Mouse (Mus musculus) lung, embryonic 16.5 days (tissue): ENCODE results near the gene Lman2l. TPM values are rescaled to one million over a fixed set of nuclear protein-coding genes. Genes with fewer than 3 reads are reported as not detected.

Experiments
- ATAC-seq: fragments of 200-750 bp; cut with Nextera tagmentation; 2 replicates; pipeline ENCODE4 v1.8.0; 2017; ENCODE audit warnings: low read depth, mild to moderate bottlenecking, moderate library complexity
- H3K27ac ChIP-seq: fragments of 300-500 bp; sonication (generic); 2 replicates; pipeline ENCODE4 v1.5.1; 2014; ENCODE audit warnings: mild to moderate bottlenecking, control low read depth, low read length
- H3K27me3 ChIP-seq: fragments of 300-500 bp; sonication (generic); 2 replicates; pipeline ENCODE4 v1.6.1; 2014; ENCODE audit warnings: low read depth, low read length, mixed read lengths; ENCODE audit not compliant: control insufficient read depth, insufficient read depth
- H3K36me3 ChIP-seq: fragments of 300-500 bp; sonication (generic); 2 replicates; pipeline ENCODE4 v1.6.1; 2014; ENCODE audit warnings: low read length; ENCODE audit not compliant: control insufficient read depth, insufficient read depth
- H3K4me1 ChIP-seq: fragments of 300-500 bp; sonication (generic); replicated peaks from 2 replicates; pipeline ENCODE4 v1.6.1; 2014; ENCODE audit warnings: low read length, mixed read lengths; ENCODE audit not compliant: control insufficient read depth, insufficient read depth
- H3K4me2 ChIP-seq: fragments of 300-500 bp; sonication (generic); 2 replicates; pipeline ENCODE4 v1.6.1; 2014; ENCODE audit warnings: low read depth, low read length, control low read depth
- H3K4me3 ChIP-seq: fragments of 300-500 bp; sonication (generic); 2 replicates; pipeline ENCODE4 v1.5.1; 2014; ENCODE audit warnings: mild to moderate bottlenecking, low read length, control low read depth
- H3K9ac ChIP-seq: fragments of 300-500 bp; sonication (generic); 2 replicates; pipeline ENCODE4 v1.6.1; 2014; ENCODE audit warnings: low read length, control low read depth
- H3K9me3 ChIP-seq: fragments of 300-500 bp; sonication (generic); 2 replicates; pipeline ENCODE4 v1.6.1; 2016; ENCODE audit warnings: low read length; ENCODE audit not compliant: control insufficient read depth
- WGBS: fragments of 180-500 bp; shearing (Covaris S2); extraction: QIAGEN DNeasy Blood & Tissue Kit; methylation state at CpG from one replicate; pipeline ENCODE4 v1.1.7; 2014; 5-methylcytosine and 5-hydroxymethylcytosine counted together
- polyA plus RNA-seq: library from polyadenylated mRNA; unstranded; fragments of >200 nt; fragmentation: Nextera tagmentation; extraction: Ambion mirVana; gene quantifications from 2 replicates; pipeline ENCODE4 v1.2.1, GENCODE M21; 2015

The Lman2l gene
- polyA plus RNA-seq, 1 experiment from 2014 or later = 48.5 TPM

DNA sequence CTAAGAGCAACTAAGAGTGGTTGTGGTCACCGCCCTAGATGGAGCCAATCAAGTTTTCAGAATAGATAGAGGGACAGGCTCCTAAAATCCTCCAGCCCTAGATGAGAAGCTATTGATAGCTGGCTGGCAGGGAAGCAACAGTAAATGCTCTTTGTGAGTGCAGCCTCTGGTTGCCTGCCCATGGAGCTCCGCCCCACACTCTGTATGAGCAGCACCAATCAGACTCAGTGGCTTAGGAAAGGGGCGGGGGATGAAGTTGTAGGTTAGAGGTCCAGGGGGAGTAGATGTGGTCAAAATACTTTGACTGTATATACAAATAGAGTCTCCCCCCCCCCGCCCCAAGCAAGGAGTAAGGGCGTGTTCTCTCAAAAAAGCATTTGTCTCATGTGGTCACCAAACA lies 22.4 kb upstream of the Lman2l start:
- 0 out of 2 replicates have a peak, but pooled peaks cover 1% of the 10 kb centered on the region for H3K4me1 ChIP-seq
- no peak overlapping the region for H3K4me2 ChIP-seq
- no peak overlapping the region for H3K9ac ChIP-seq
- no peak overlapping the region for H3K27ac ChIP-seq
- no peak overlapping the region for H3K4me3 ChIP-seq
- H3K9me3 ChIP-seq = no peaks in the 10 kb centered on the region
- no peaks in the 10 kb centered on the region for H3K27me3 ChIP-seq
- H3K36me3 ChIP-seq = no peaks in the 10 kb centered on the region
- 52% methylated on average over 5 of the region's 5 CpGs for WGBS
- ATAC-seq = no peak

DNA sequence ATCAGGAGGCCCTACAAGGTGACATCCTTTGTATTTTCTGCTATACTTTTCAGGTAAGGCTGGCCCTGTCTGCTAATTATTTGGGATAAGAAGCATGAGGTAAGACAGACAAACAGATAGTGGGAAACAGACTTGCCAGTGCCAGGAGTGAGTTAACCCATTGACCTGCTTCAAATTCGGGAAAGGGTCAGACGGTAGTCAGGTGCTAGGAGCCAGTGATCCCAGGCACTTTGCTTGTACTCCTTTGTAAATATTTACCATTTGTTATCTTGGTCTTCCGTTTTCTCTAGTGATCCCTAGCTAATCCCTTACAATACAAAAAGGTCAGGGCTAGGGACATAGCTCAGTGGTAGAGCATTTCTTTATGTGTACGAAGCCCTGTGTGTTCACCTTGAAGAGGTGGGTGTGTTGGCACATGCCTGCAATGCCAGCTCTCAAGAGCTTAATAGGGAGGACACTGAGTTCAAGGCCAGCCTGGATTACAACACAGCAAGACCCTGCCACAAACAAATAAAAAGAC lies 20.6 kb upstream of the Lman2l start:
- WGBS = 23% methylated on average over 4 of the region's 4 CpGs
- Histone ChIP-seq H3K27ac (no peak overlapping the region), H3K4me2 (no peak overlapping the region)

DNA sequence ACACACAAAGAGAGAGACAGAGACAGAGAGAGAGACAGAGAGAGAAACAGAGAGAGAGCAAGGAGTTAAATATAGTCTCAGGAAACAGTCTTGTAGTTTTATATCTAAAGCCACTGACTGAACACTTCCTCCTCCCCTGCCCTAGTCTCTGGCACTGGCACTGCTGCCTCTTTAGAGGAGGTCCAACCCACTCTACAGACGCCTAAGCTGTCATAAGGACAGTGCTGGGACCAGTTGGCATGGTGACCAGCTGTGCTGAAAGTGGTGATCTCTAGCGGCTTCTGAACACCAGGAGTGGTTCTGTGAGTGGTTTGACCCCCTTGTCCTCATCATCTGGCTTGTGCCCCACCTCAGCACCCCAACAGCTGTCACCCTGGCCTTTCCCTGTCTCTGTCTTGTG lies 16.8 kb upstream of the Lman2l start:
- no peaks in the 10 kb centered on the region for H3K27me3 ChIP-seq
- WGBS = 22% methylated on average over 2 of the region's 2 CpGs
- H3K4me2 ChIP-seq = no peak overlapping the region
- no peak overlapping the region for H3K9ac ChIP-seq
- no peaks in the 10 kb centered on the region for H3K36me3 ChIP-seq
- ATAC-seq = no peak
- no peaks in the 10 kb centered on the region for H3K9me3 ChIP-seq
- no peak overlapping the region for H3K27ac ChIP-seq
- no peak overlapping the region for H3K4me3 ChIP-seq
- H3K4me1 ChIP-seq = no peaks in the 10 kb centered on the region

More for the DNA sequence above, 20.6 kb upstream of the Lman2l start:
- no peaks in the 10 kb centered on the region for H3K27me3 ChIP-seq
- H3K9ac ChIP-seq = no peak overlapping the region
- H3K36me3 ChIP-seq = no peaks in the 10 kb centered on the region
- ATAC-seq = no peak
- H3K9me3 ChIP-seq = no peaks in the 10 kb centered on the region
- H3K4me3 ChIP-seq = no peak overlapping the region
- H3K4me1 ChIP-seq = no peaks in the 10 kb centered on the region

DNA sequence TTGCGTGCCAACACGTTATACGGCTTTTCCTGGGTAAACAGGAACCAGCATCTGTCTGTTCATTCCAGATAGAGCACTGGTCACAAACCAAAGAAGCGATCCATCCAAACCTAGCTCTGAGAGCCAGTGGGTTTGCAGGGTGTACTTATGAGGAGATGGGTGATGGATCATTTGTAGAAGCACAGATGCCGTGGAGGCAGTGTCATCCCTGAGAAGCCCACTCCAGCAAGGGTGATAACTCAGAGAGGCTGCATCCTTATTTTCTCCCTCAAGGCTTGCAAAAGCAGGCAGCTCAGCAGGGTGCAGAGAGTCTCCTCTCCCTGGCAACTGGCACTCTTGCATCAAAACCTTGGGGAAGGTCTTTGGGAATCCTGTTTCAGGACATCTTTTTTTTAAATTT lies 13.1 kb upstream of the Lman2l start:
- H3K27ac ChIP-seq = no peak overlapping the region

DNA sequence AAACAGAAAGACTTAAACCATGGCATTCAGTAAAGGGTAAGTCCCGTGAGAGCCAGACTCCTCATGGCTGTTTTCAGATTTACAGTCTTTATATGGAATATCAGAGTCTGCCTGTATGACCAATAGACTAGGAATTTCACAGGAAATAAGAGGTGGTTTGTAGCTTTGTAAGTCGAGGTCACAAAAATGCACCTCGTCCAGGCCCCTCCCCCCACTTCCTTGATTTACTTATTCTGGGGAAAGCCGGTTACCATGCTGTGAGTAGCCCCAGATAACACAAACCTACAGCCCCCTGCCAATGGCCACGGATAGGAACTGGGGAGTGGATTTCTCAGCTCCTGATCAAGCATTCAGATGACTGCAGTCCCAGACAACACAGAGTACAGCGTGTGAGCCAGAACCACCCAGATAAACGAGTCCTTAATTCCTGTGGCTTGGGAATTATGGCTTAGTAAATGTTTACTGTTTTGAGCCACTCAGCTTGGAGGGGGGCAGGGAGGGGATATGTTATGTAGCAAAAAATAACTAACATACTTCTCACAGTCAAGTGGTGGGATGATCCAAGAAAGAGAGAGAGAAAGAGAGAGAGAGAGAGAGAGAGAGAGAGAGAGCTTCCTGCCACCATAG lies 12.4 kb upstream of the Lman2l start:
- H3K4me3 ChIP-seq = no peak overlapping the region
- WGBS = 16% methylated on average over 7 of the region's 7 CpGs

More for the DNA sequence above, 13.1 kb upstream of the Lman2l start:
- Histone ChIP-seq H3K9ac (no peak overlapping the region), H3K4me1 (no peaks in the 10 kb centered on the region), H3K36me3 (no peaks in the 10 kb centered on the region), H3K27me3 (no peaks in the 10 kb centered on the region), H3K4me3 (no peak overlapping the region), H3K9me3 (no peaks in the 10 kb centered on the region), H3K4me2 (no peak overlapping the region)
- no peak for ATAC-seq
- WGBS = 58% methylated on average over 5 of the region's 5 CpGs

DNA sequence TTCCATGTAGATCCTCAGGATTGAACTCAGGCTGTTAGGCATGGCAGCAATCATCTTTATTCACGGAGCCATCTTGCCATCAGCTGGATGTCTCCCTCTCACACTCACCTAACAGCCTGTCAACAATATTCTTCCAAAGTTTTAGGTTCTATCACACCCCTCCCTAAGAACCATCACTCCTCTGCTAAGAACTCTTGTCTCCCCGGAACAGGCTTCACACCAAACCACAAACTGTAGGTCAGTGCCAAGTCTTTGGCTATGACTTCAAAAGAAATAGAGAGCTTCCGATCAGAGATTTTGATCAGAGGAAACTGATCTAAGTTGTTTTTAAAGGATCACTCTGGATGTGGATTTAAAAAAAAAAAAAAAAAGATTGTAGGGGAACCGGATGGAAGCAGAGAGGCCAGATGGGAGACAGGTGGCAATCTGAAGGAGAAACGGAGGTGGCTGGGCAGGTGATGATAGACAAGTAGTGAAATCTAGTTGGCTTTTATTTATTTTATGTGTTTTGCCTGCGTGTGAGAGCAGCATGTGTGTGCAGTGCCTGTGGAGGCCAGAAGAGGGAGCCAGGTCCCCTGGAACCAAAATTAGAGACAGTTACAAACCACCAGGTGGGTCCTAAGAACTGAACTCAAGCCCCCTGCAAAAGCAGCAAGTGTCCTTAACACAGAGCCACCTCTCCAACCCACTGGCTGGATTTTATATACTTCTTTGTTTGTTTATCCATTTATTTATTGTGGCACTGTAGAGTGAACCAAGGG lies 9.2 kb upstream of the Lman2l start:
- no peak overlapping the region for H3K27ac ChIP-seq
- no peak for ATAC-seq
- no peak overlapping the region for H3K4me3 ChIP-seq
- no peaks in the 10 kb centered on the region for H3K4me1 ChIP-seq
- no peaks in the 10 kb centered on the region for H3K27me3 ChIP-seq
- no peaks in the 10 kb centered on the region for H3K36me3 ChIP-seq
- no peak overlapping the region for H3K9ac ChIP-seq
- H3K4me2 ChIP-seq = no peak overlapping the region
- WGBS = 70% methylated on average over 6 of the region's 6 CpGs
- H3K9me3 ChIP-seq = no peaks in the 10 kb centered on the region

More for the DNA sequence above, 12.4 kb upstream of the Lman2l start:
- Histone ChIP-seq H3K27ac (no peak overlapping the region), H3K4me1 (no peaks in the 10 kb centered on the region), H3K27me3 (no peaks in the 10 kb centered on the region), H3K36me3 (no peaks in the 10 kb centered on the region), H3K9me3 (no peaks in the 10 kb centered on the region), H3K9ac (no peak overlapping the region), H3K4me2 (no peak overlapping the region)
- ATAC-seq = peak; percentile 2; the same call in 1 of the 2 replicates

DNA sequence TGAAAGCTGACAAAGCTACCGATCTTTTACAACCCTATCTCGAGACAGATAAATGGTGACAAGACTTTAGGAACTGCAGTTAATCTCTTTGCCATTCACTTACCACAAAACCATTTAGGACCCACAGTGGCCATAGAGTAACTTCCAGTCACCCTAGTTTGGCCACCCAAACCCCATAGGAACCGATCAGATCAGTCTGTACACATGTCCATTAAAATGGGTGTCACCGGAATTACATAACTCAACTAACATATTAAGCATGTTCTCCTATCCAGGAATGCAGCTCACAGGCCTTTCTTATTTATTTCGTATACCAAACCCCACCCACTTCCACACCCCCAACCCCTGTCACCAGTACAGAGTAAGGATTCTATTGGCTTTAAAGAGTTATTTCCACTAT lies 1.8 kb upstream of the Lman2l start:
- no peaks in the 10 kb centered on the region for H3K36me3 ChIP-seq
- no peak overlapping the region for H3K4me2 ChIP-seq
- 0 out of 2 replicates have a peak, but pooled peaks cover 4% of the 10 kb centered on the region for H3K4me1 ChIP-seq
- no peaks in the 10 kb centered on the region for H3K9me3 ChIP-seq
- whole genome bisulfite sequencing = 86% methylated on average over 5 of the region's 5 CpGs
- ATAC-seq = no peak
- no peak overlapping the region for H3K4me3 ChIP-seq
- no peak overlapping the region for H3K9ac ChIP-seq
- H3K27ac ChIP-seq = no peak overlapping the region
- no peaks in the 10 kb centered on the region for H3K27me3 ChIP-seq

DNA sequence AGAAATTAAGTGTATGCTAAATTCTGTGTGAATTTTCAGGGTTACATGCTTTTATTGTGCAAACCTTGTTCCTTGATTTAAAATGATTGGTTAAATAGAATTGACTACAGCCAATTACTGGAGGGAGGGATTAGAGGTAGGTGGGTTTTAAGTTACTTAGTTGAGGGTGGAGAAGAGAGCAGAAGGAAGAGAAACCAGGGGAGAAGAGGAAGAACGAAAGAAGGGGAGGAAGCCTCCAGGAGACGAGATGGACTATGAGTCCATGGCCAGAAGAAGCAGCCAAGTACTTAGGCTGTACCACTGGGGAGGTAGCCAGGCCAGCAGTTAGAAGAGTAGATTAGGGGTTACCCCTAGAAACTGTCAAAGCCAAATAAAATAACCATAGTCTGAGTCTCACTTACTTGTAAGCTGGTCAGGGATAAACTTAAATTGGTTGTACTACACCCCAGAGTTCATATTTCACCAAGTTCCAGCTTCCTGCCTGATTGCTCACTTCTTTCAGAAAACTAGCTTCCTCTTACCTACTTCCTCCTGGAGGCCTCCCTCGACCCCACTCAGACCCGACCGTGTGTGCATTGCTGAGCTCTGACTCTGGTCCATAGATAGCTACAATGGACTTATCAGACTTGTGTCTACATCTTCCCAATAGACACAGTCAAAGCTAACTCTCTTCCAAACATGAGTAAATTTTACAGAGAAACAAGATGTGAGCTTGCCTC lies 1.2 kb upstream of the Lman2l start:
- H3K4me3 ChIP-seq = no peak overlapping the region
- no peak overlapping the region for H3K4me2 ChIP-seq
- no peaks in the 10 kb centered on the region for H3K36me3 ChIP-seq
- 0 out of 2 replicates have a peak, but pooled peaks cover 4% of the 10 kb centered on the region for H3K4me1 ChIP-seq
- H3K9ac ChIP-seq = no peak overlapping the region
- no peak overlapping the region for H3K27ac ChIP-seq
- 76% methylated on average over 5 of the region's 5 CpGs for WGBS
- no peaks in the 10 kb centered on the region for H3K9me3 ChIP-seq
- ATAC-seq = no peak
- H3K27me3 ChIP-seq = no peaks in the 10 kb centered on the region

DNA sequence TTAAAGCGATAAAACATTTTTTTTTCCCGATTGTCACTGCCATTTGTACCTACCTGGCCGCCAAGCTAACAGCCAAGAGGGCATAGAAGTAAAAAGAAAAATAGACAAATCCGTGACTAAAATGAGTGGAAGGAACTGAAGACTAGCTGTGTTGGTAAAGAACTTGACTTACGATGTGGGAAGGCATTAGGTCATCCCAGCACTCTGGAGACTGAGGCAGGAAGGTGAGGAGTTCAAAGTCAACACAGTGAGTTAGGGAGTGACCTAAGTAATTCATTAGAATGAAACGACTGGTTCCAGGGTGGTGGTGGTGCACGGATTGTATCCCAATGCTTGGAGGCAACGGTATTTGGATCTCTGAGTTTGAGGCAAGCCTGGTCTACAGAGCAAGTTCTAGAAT lies 437 bp upstream of the Lman2l start:
- no peak for ATAC-seq
- no peaks in the 10 kb centered on the region for H3K9me3 ChIP-seq
- H3K4me1 ChIP-seq = 0 out of 2 replicates have a peak, but pooled peaks cover 4% of the 10 kb centered on the region
- 39% methylated on average over 8 of the region's 8 CpGs for WGBS
- no peaks in the 10 kb centered on the region for H3K36me3 ChIP-seq
- H3K27ac ChIP-seq = no peak overlapping the region
- peak overlapping the region; percentile 4; the same call in 1 of the 2 replicates for H3K4me2 ChIP-seq
- no peak overlapping the region for H3K9ac ChIP-seq
- no peaks in the 10 kb centered on the region for H3K27me3 ChIP-seq
- peak overlapping the region; percentile 83; the same call in 1 of the 2 replicates for H3K4me3 ChIP-seq
